Mouse (Mus musculus): Measurements from ENCODE around the gene Ddx59.

Gene Ddx59

GRCm38 (mm10) chr1:136449541-136449940 is 34.5 kb downstream of the Ddx59 start:
- no peak for DNase-seq (ENCODE audit: low spot score in 2 of 2)

- DNase-seq (ENCODE audit: low spot score in 2 of 2) = no peak
These were observed 35.1 kb downstream of the Ddx59 start for GRCm38 (mm10) chr1:136450206-136450605.

GRCm38 (mm10) chr1:136452421-136452820 is 37.4 kb downstream of the Ddx59 start:
- DNase-seq (ENCODE audit: low spot score in 2 of 2) = no peak

GRCm38 (mm10) chr1:136455756-136456585 is 40.9 kb downstream of the Ddx59 start:
- DNase-seq (ENCODE audit: low spot score in 2 of 2) = no peak

- DNase-seq (ENCODE audit: low spot score in 2 of 2) = no peak
These were observed 41.7 kb downstream of the Ddx59 start for GRCm38 (mm10) chr1:136456741-136457140.

- no peak for DNase-seq (ENCODE audit: low spot score in 2 of 2)
These were observed 42.3 kb downstream of the Ddx59 start for GRCm38 (mm10) chr1:136457403-136457802.

GRCm38 (mm10) chr1:136458691-136459245 is 43.7 kb downstream of the Ddx59 start:
- DNase-seq (ENCODE audit: low spot score in 2 of 2) = no peak

GRCm38 (mm10) chr1:136462443-136462842 is 47.4 kb downstream of the Ddx59 start:
- DNase-seq (ENCODE audit: low spot score in 2 of 2) = no peak

GRCm38 (mm10) chr1:136465168-136465567 is 50.1 kb downstream of the Ddx59 start:
- no peak for DNase-seq (ENCODE audit: low spot score in 2 of 2)

- peak; percentile 94 to 97 for DNase-seq (ENCODE audit: low spot score in 2 of 2)
These were observed 51.2 kb downstream of the Ddx59 start, which contains the start of gene Kif14 for GRCm38 (mm10) chr1:136466143-136466811. Gene Kif14 (plus strand): TSS chr1:136466343.

GRCm38 (mm10) chr1:136469408-136469807 is 54.3 kb downstream of the Ddx59 start:
- no peak for DNase-seq (ENCODE audit: low spot score in 2 of 2)

- no peak for DNase-seq (ENCODE audit: low spot score in 2 of 2)
These were observed 55.4 kb downstream of the Ddx59 start for GRCm38 (mm10) chr1:136470471-136470870.
